Mouse (Mus musculus) olfactory bulb, adult 2 months (tissue): Measurements from ENCODE around the gene Gm7534.

Experiments
- CTCF ChIP-seq: fragments of 200-500 bp; IDR thresholded peaks from 2 replicates; pipeline ENCODE4 v1.5.1; 2012; ENCODE audit warnings: low read depth, mild to moderate bottlenecking, low read length, moderate library complexity; ENCODE audit not compliant: insufficient read depth
- POLR2A ChIP-seq: fragments of 200-500 bp; IDR thresholded peaks from 2 replicates; pipeline ENCODE4 v1.6.1; 2012; ENCODE audit warnings: mild to moderate bottlenecking, low read depth, low read length, moderate library complexity; ENCODE audit not compliant: insufficient read depth

DNA sequence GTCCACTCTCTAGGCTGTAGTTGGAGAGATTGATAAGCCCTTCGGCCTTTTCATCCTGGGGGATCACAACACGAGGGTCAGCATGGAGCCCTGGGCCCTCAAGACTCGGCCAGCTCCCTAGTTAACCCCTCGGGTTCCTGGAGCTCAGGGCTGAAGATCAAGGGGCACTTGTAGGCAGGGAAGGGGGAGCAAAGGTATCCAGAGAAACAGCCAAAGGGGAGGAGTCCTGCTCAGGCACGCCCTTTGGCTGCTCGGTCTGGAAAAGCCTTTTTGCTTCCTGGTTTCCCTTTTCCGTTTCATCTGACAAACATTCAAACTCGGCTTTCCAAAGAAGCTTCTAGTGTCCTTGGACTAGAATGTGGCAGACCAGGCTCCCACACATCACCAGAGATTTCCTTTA lies 27.6 kb upstream of the Gm7534 start:
- TF ChIP-seq POLR2A (no peak), CTCF (no peak)
